Mouse (Mus musculus): Measurements from ENCODE around the gene Gli1.

Gene Gli1

GRCm38 (mm10) chr10:127346173-127346572, 4.4 kb upstream of the Gli1 start:
- DNase-seq (ENCODE audit: low read depth), result no peak

GRCm38 (mm10) chr10:127343029-127343428, 1.3 kb upstream of the Gli1 start:
- DNase-seq (ENCODE audit: low read depth), result no peak

GRCm38 (mm10) chr10:127341360-127341690, 449 bp downstream of the Gli1 start:
- no peak for DNase-seq (ENCODE audit: low read depth)

GRCm38 (mm10) chr10:127340577-127341359, 1.0 kb downstream of the Gli1 start:
- no peak for DNase-seq (ENCODE audit: low read depth)

GRCm38 (mm10) chr10:127339683-127340576, 1.8 kb downstream of the Gli1 start:
- DNase-seq (ENCODE audit: low read depth), result no peak

- peak; percentile 86 for DNase-seq (ENCODE audit: low read depth)
Observed at GRCm38 (mm10) chr10:127338930-127339682, 2.7 kb downstream of the Gli1 start.

- no peak for DNase-seq (ENCODE audit: low read depth)
Observed at GRCm38 (mm10) chr10:127337536-127338099, 4.2 kb downstream of the Gli1 start.

GRCm38 (mm10) chr10:127336952-127337351, 4.8 kb downstream of the Gli1 start:
- DNase-seq (ENCODE audit: low read depth), result no peak

- DNase-seq (ENCODE audit: low read depth), result no peak
Observed at GRCm38 (mm10) chr10:127335271-127335670, 6.5 kb downstream of the Gli1 start.

- no peak for DNase-seq (ENCODE audit: low read depth)
Observed at GRCm38 (mm10) chr10:127333152-127333551, 8.6 kb downstream of the Gli1 start.

- no peak for DNase-seq (ENCODE audit: low read depth)
Observed at GRCm38 (mm10) chr10:127332211-127332874, 9.4 kb downstream of the Gli1 start.

- DNase-seq (ENCODE audit: low read depth), result no peak
Observed at GRCm38 (mm10) chr10:127330212-127330611, 11.6 kb downstream of the Gli1 start.

- DNase-seq (ENCODE audit: low read depth), result no peak
Observed at GRCm38 (mm10) chr10:127327461-127328145, 14.2 kb downstream of the Gli1 start.

- no peak for DNase-seq (ENCODE audit: low read depth)
Observed at GRCm38 (mm10) chr10:127326828-127327227, 14.9 kb downstream of the Gli1 start.

GRCm38 (mm10) chr10:127326017-127326801, 15.6 kb downstream of the Gli1 start:
- no peak for DNase-seq (ENCODE audit: low read depth)

GRCm38 (mm10) chr10:127325454-127326016, 16.2 kb downstream of the Gli1 start:
- no peak for DNase-seq (ENCODE audit: low read depth)

GRCm38 (mm10) chr10:127324495-127324894, 17.3 kb downstream of the Gli1 start:
- no peak for DNase-seq (ENCODE audit: low read depth)

GRCm38 (mm10) chr10:127323131-127323855, 18.5 kb downstream of the Gli1 start:
- DNase-seq (ENCODE audit: low read depth), result no peak

GRCm38 (mm10) chr10:127322669-127323068, 19.1 kb downstream of the Gli1 start:
- no peak for DNase-seq (ENCODE audit: low read depth)

All from fibroblast of lung, adult 2 months (primary cell).